Mouse (Mus musculus): ENCODE measurements around the gene 1500015O10Rik. TPM values are rescaled to one million over a fixed set of nuclear protein-coding genes. Genes with fewer than 3 reads are reported as not detected.

1500015O10Rik gene
- polyA plus RNA-seq, 1 experiment from 2014 or later, result 15.7 TPM

DNA sequence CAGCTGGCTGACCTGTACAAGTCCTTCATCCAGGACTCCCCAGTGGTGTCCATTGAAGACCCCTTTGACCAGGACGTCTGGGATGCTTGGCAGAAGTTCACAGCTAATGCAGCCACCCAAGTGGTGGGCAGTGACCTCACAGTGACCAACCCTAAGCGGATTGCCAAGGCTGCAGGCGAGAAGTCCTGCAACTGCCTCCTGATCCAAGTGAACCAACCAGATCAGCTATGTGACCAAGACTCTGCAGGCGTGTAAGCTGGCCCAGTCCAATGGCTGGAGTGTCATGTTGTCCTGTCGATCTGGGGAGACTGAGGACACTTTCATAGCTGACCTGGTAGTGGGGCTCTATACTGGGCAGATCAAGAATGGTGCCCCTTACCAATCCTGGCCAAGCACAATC lies 56.3 kb downstream of the 1500015O10Rik start:
- H3K27ac ChIP-seq (ENCODE audit: low read depth), result no peak overlapping the region
- H3K9me3 ChIP-seq (ENCODE audit: low read depth, low read length), result no peaks in the 10 kb centered on the region
- no peak for ATAC-seq (ENCODE audit: insufficient read depth)
- no peaks in the 10 kb centered on the region for H3K27me3 ChIP-seq (ENCODE audit: insufficient read depth, low read length)
- H3K4me2 ChIP-seq, result no peak overlapping the region
- no peak overlapping the region for H3K4me3 ChIP-seq (ENCODE audit: low read depth, low read length)
- 84% methylated on average over 5 of the region's 5 CpGs for WGBS
- no peak for DNase-seq
- TF ChIP-seq CTCF (IDR thresholded peaks at IDR 0.05; ENCODE audit: low read depth), result no peak
- H3K36me3 ChIP-seq (ENCODE audit: insufficient read depth), result no peaks in the 10 kb centered on the region
- no peak overlapping the region for H3K9ac ChIP-seq
- H3K4me1 ChIP-seq (ENCODE audit: insufficient read depth), result no peaks in the 10 kb centered on the region

DNA sequence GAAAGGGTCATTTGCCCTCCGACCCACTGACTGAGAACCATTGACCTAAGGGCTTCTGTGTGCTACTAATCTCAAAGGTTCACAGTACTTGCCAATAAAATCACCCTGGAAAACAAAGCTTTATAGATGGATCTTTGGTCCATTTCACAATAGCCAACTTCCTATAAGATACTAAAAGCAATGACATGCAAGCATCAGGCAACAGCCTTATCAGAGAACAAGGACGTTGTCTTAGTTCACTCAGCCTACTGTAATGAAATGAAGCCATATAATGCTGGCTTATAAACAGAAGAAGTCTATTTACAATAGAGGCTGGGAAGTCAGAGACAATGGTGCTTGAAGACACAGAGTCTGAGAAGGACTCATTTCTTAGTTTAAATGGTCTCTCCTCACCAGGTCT lies 59.4 kb downstream of the 1500015O10Rik start:
- no peak for DNase-seq
- H3K4me2 ChIP-seq, result no peak overlapping the region
- no peaks in the 10 kb centered on the region for H3K9me3 ChIP-seq (ENCODE audit: low read depth, low read length)
- TF ChIP-seq CTCF (IDR thresholded peaks at IDR 0.05; ENCODE audit: low read depth), result no peak
- H3K4me3 ChIP-seq (ENCODE audit: low read depth, low read length), result no peak overlapping the region
- H3K4me1 ChIP-seq (ENCODE audit: insufficient read depth), result no peaks in the 10 kb centered on the region
- H3K9ac ChIP-seq, result no peak overlapping the region
- no peaks in the 10 kb centered on the region for H3K36me3 ChIP-seq (ENCODE audit: insufficient read depth)
- 75% methylated on average over 2 of the region's 2 CpGs for WGBS
- ATAC-seq (ENCODE audit: insufficient read depth), result no peak
- no peak overlapping the region for H3K27ac ChIP-seq (ENCODE audit: low read depth)
- H3K27me3 ChIP-seq (ENCODE audit: insufficient read depth, low read length), result no peaks in the 10 kb centered on the region

Other genes with a start within 250 kb of the 1500015O10Rik start
- gene Uxs1, start 97.2 kb downstream of the 1500015O10Rik start, polyA plus RNA-seq (2014; fragmentation: Nextera tagmentation; extraction: Ambion mirVana), result 32.3 and 32.4 TPM in 2 replicates
- 63.2 and 69.5 TPM in 2 replicates for gene Tpp2, start 203.0 kb downstream of the 1500015O10Rik start, polyA plus RNA-seq (2014; fragmentation: Nextera tagmentation; extraction: Ambion mirVana)

Measured in lung, embryonic 14.5 days (tissue).